Comparison of ENCODE assay signal across 27 mouse cellular contexts in the genomic region with DNA sequence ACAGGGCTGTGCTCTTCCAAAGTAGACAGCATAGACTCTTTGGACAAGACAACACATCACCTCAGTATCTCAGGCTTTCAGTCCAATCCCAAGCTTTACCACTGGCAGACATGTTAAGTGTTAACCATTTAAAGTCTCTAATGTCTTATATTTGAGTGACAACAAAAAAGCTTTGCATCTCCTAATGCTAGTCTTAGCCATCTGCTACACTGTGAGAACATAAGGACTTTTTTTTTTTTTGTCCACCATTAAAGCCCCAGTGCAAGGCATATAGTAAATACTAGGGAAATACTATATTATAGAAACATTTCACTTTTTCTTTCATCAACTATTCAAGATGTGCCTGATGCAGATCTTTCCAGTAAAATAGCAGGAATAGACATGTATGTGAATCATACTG.
"Had no signal": no experiment of that assay in that cellular context is flagged by ENCODE, and none has a peak within 500 bp of the region (broad histone marks: within the 10 kb centered on the region; RNA-seq: fewer than 3 reads in every experiment).

No protein-coding gene starts in this region.

- H3K36me3 ChIP-seq: embryonic facial prominence, embryonic 10.5 days; embryonic facial prominence, embryonic 12.5 days; embryonic facial prominence, embryonic 13.5 days; embryonic facial prominence, embryonic 15.5 days; forebrain, embryonic 10.5 days; forebrain, embryonic 12.5 days; heart, embryonic 10.5 days had no signal

- H3K4me3 ChIP-seq: embryonic facial prominence, embryonic 10.5 days; embryonic facial prominence, embryonic 12.5 days; embryonic facial prominence, embryonic 13.5 days; embryonic facial prominence, embryonic 15.5 days; erythroblast, embryonic 14.5 days; forebrain, embryonic 10.5 days; forebrain, embryonic 12.5 days; gastrocnemius, adult 2 months; heart, adult 2 months; heart, embryonic 10.5 days had no signal

- H3K4me2 ChIP-seq: embryonic facial prominence, embryonic 12.5 days; embryonic facial prominence, embryonic 13.5 days; embryonic facial prominence, embryonic 15.5 days; forebrain, embryonic 12.5 days; heart, embryonic 11.5 days had no signal

- DNase-seq: cerebellum, adult 2 months; cerebellum, adult 8-10 months; cerebellum, adult 9-10 months; cerebellum, adult 9-11 months; cerebellum, postnatal 10 days; cerebellum, postnatal 14 days; cerebellum, postnatal 25 days; cerebellum, postnatal 36 days; embryo, embryonic 11 days; gastrocnemius, adult 2 months; gastrocnemius, postnatal 10 days; gastrocnemius, postnatal 14 days; gastrocnemius, postnatal 25 days; gastrocnemius, postnatal 36 days; heart, adult 11 months; heart, adult 18-20 months; heart, adult 2 months had no signal

- H3K9ac ChIP-seq: embryonic facial prominence, embryonic 12.5 days; embryonic facial prominence, embryonic 13.5 days; embryonic facial prominence, embryonic 15.5 days; forebrain, embryonic 12.5 days had no signal

- H3K27ac ChIP-seq: embryonic facial prominence, embryonic 10.5 days; embryonic facial prominence, embryonic 12.5 days; embryonic facial prominence, embryonic 13.5 days; embryonic facial prominence, embryonic 15.5 days; forebrain, embryonic 10.5 days; forebrain, embryonic 12.5 days; gastrocnemius, adult 2 months; heart, adult 2 months; heart, embryonic 10.5 days had no signal

- H3K27me3 ChIP-seq: embryonic facial prominence, embryonic 12.5 days; embryonic facial prominence, embryonic 13.5 days; embryonic facial prominence, embryonic 15.5 days; forebrain, embryonic 12.5 days had no signal

- H3K9me3 ChIP-seq: embryonic facial prominence, embryonic 10.5 days; embryonic facial prominence, embryonic 12.5 days; embryonic facial prominence, embryonic 13.5 days; embryonic facial prominence, embryonic 15.5 days; forebrain, embryonic 10.5 days; forebrain, embryonic 12.5 days; heart, embryonic 10.5 days had no signal

- ATAC-seq: forebrain, embryonic 16.5 days had no signal

- H3K4me1 ChIP-seq: embryonic facial prominence, embryonic 10.5 days; embryonic facial prominence, embryonic 12.5 days; embryonic facial prominence, embryonic 13.5 days; embryonic facial prominence, embryonic 15.5 days; forebrain, embryonic 10.5 days; forebrain, embryonic 12.5 days; heart, embryonic 10.5 days had no signal
